Mouse (Mus musculus) lung, embryonic 14.5 days (tissue): ENCODE data around the gene Cacfd1. TPM values are rescaled to one million over a fixed set of nuclear protein-coding genes. Genes with fewer than 3 reads are reported as not detected.

Experiments used
- ATAC-seq: fragments of 200-750 bp; cut with Nextera tagmentation; 2 replicates; pipeline ENCODE4 v1.8.0; 2017; ENCODE audit warnings: mild to moderate bottlenecking, moderate TSS enrichment, moderate library complexity; ENCODE audit not compliant: insufficient read depth
- DNase-seq: peaks from one replicate; pipeline ENCODE4 v3.0.0-alpha.2; 2015
- H3K27ac ChIP-seq: fragments of 300-500 bp; sonication (generic); 2 replicates; pipeline ENCODE4 v1.5.1; 2014; ENCODE audit warnings: low read depth, mild to moderate bottlenecking, moderate library complexity
- H3K27me3 ChIP-seq: fragments of 300-500 bp; sonication (generic); 2 replicates; pipeline ENCODE4 v1.6.1; 2014; ENCODE audit warnings: low read length, control low read depth; ENCODE audit not compliant: insufficient read depth
- H3K36me3 ChIP-seq: fragments of 300-500 bp; sonication (generic); 2 replicates; pipeline ENCODE4 v1.6.1; 2014; ENCODE audit warnings: control low read depth; ENCODE audit not compliant: insufficient read depth
- H3K4me1 ChIP-seq: fragments of 300-500 bp; sonication (generic); 2 replicates; pipeline ENCODE4 v1.6.1; 2014; ENCODE audit warnings: antibody characterized with exemption, control low read depth; ENCODE audit not compliant: insufficient read depth
- H3K4me2 ChIP-seq: fragments of 300-500 bp; sonication (generic); 2 replicates; pipeline ENCODE4 v1.6.1; 2014; ENCODE audit warnings: mild to moderate bottlenecking
- H3K4me3 ChIP-seq: fragments of 300-500 bp; sonication (generic); 2 replicates; pipeline ENCODE4 v1.5.1; 2014; ENCODE audit warnings: low read depth, low read length
- H3K9ac ChIP-seq: fragments of 300-500 bp; sonication (generic); 2 replicates; pipeline ENCODE4 v1.6.1; 2014
- H3K9me3 ChIP-seq: fragments of 300-500 bp; sonication (generic); 2 replicates; pipeline ENCODE4 v1.6.1; 2016; ENCODE audit warnings: low read depth, low read length, control low read depth
- CTCF ChIP-seq: IDR thresholded peaks from 2 replicates; pipeline ENCODE4 v1.5.1; 2016; ENCODE audit warnings: antibody characterized with exemption, low read depth
- WGBS: fragments of 180-500 bp; shearing (Covaris S2); extraction: QIAGEN DNeasy Blood & Tissue Kit; methylation state at CpG from one replicate; pipeline ENCODE4 v1.1.7; 2014; 5-methylcytosine and 5-hydroxymethylcytosine counted together
- polyA plus RNA-seq: library from polyadenylated mRNA; unstranded; fragments of >200 nt; fragmentation: Nextera tagmentation; extraction: Ambion mirVana; gene quantifications from 2 replicates; pipeline ENCODE4 v1.2.1, GENCODE M21; 2014

The Cacfd1 gene
- polyA plus RNA-seq, 1 experiment from 2014 or later, result 58.8 TPM

DNA sequence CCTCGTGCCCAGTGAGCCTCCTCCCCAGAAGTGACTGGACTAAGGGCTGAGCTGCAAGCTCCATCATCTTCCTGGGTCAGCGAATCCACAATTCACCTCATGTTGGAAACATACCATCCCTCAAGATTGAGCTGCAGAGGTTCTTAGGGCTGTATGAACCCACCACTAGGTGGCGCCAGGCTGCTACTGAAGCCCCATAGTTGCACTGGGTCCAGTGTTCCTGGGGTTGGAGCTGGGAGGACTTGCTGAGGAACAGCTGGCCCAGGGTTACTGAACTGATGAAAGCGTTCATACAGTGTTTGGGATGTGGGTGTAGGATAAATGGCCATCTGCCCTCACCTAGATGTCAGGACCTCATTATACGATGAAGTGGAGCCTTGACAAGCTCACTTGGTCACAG lies 8.1 kb downstream of the Cacfd1 start:
- H3K27me3 ChIP-seq, result no peaks in the 10 kb centered on the region
- H3K4me2 ChIP-seq, result no peak overlapping the region
- 48% methylated on average over 5 of the region's 5 CpGs for WGBS
- no peak overlapping the region for H3K27ac ChIP-seq
- no peaks in the 10 kb centered on the region for H3K4me1 ChIP-seq
- no peak overlapping the region for H3K9ac ChIP-seq
- ATAC-seq (peak; percentile 36; the same call in 1 of the 2 replicates), DNase-seq (peak; percentile 84)
- peaks cover 65% of the 10 kb centered on the region for H3K36me3 ChIP-seq
- peak; percentile 94 for TF ChIP-seq CTCF
- H3K9me3 ChIP-seq, result no peaks in the 10 kb centered on the region
- no peak overlapping the region for H3K4me3 ChIP-seq

GRCm38 (mm10) chr2:27019530-27019929 lies 9.8 kb downstream of the Cacfd1 start:
- Histone ChIP-seq H3K4me1 (no peaks in the 10 kb centered on the region), H3K4me3 (no peak overlapping the region), H3K9me3 (no peaks in the 10 kb centered on the region), H3K36me3 (peaks cover 51% of the 10 kb centered on the region), H3K27ac (no peak overlapping the region), H3K9ac (no peak overlapping the region), H3K27me3 (no peaks in the 10 kb centered on the region), H3K4me2 (no peak overlapping the region)
- DNase-seq (no peak), ATAC-seq (no peak)
- TF ChIP-seq CTCF, result no peak
- 88% methylated on average over 2 of the region's 2 CpGs for WGBS

- H3K36me3 ChIP-seq, result peaks cover 36% of the 10 kb centered on the region
- no peak overlapping the region for H3K4me2 ChIP-seq
- no peaks in the 10 kb centered on the region for H3K4me1 ChIP-seq
- H3K4me3 ChIP-seq, result no peak overlapping the region
- no peaks in the 10 kb centered on the region for H3K9me3 ChIP-seq
- no peak for ATAC-seq
- WGBS, result 78% methylated on average over 1 of the region's 1 CpGs
- DNase-seq, result no peak
- H3K27me3 ChIP-seq, result no peaks in the 10 kb centered on the region
- TF ChIP-seq CTCF, result no peak
- H3K27ac ChIP-seq, result no peak overlapping the region
- no peak overlapping the region for H3K9ac ChIP-seq
Measured at GRCm38 (mm10) chr2:27021103-27021502, 11.4 kb downstream of the Cacfd1 start.

GRCm38 (mm10) chr2:27022612-27023011 lies 12.9 kb downstream of the Cacfd1 start:
- Histone ChIP-seq H3K27ac (no peak overlapping the region), H3K27me3 (0 out of 2 replicates have a peak, but pooled peaks cover 3% of the 10 kb centered on the region), H3K4me2 (no peak overlapping the region), H3K4me3 (no peak overlapping the region), H3K4me1 (no peaks in the 10 kb centered on the region), H3K36me3 (peaks cover 22% of the 10 kb centered on the region), H3K9ac (no peak overlapping the region), H3K9me3 (no peaks in the 10 kb centered on the region)
- 69% methylated on average over 6 of the region's 6 CpGs for WGBS
- ATAC-seq (no peak), DNase-seq (no peak)
- no peak for TF ChIP-seq CTCF

GRCm38 (mm10) chr2:27024136-27024535 lies 14.4 kb downstream of the Cacfd1 start:
- no peak overlapping the region for H3K4me3 ChIP-seq
- H3K4me2 ChIP-seq, result no peak overlapping the region
- H3K36me3 ChIP-seq, result peaks cover 7% of the 10 kb centered on the region
- ATAC-seq (no peak), DNase-seq (no peak)
- H3K27ac ChIP-seq, result no peak overlapping the region
- H3K4me1 ChIP-seq, result peaks cover 3% of the 10 kb centered on the region; the same call in 1 of the 2 replicates
- 78% methylated on average over 14 of the region's 14 CpGs for WGBS
- TF ChIP-seq CTCF, result no peak
- 0 out of 2 replicates have a peak, but pooled peaks cover 8% of the 10 kb centered on the region for H3K27me3 ChIP-seq
- no peaks in the 10 kb centered on the region for H3K9me3 ChIP-seq
- no peak overlapping the region for H3K9ac ChIP-seq

- Histone ChIP-seq H3K36me3 (no peaks in the 10 kb centered on the region), H3K27me3 (0 out of 2 replicates have a peak, but pooled peaks cover 8% of the 10 kb centered on the region), H3K4me3 (no peak overlapping the region), H3K4me2 (no peak overlapping the region), H3K9me3 (no peaks in the 10 kb centered on the region), H3K9ac (no peak overlapping the region), H3K4me1 (peaks cover 3% of the 10 kb centered on the region; the same call in 1 of the 2 replicates), H3K27ac (no peak overlapping the region)
- DNase-seq (no peak), ATAC-seq (no peak)
- 78% methylated on average over 3 of the region's 3 CpGs for WGBS
- no peak for TF ChIP-seq CTCF
Measured at GRCm38 (mm10) chr2:27025545-27025944, 15.8 kb downstream of the Cacfd1 start.

GRCm38 (mm10) chr2:27026332-27026731 lies 16.6 kb downstream of the Cacfd1 start:
- H3K4me3 ChIP-seq, result no peak overlapping the region
- H3K27me3 ChIP-seq, result 0 out of 2 replicates have a peak, but pooled peaks cover 8% of the 10 kb centered on the region
- H3K36me3 ChIP-seq, result no peaks in the 10 kb centered on the region
- H3K4me2 ChIP-seq, result no peak overlapping the region
- H3K4me1 ChIP-seq, result peaks cover 3% of the 10 kb centered on the region; the same call in 1 of the 2 replicates
- H3K27ac ChIP-seq, result no peak overlapping the region
- H3K9ac ChIP-seq, result no peak overlapping the region
- no peak for TF ChIP-seq CTCF
- DNase-seq (no peak), ATAC-seq (no peak)
- no peaks in the 10 kb centered on the region for H3K9me3 ChIP-seq
- WGBS, result 83% methylated on average over 3 of the region's 3 CpGs
